Mouse (Mus musculus) brain, embryonic 14.5 days (tissue): ENCODE data around the gene Lipc. TPM values are rescaled to one million over a fixed set of nuclear protein-coding genes. Genes with fewer than 3 reads are reported as not detected.

ENCODE experiments used
- DNase-seq: peaks from one replicate; pipeline ENCODE4 v3.0.0-alpha.2; 2011; ENCODE audit warnings: low read depth
- CTCF ChIP-seq: fragments of 200-500 bp; IDR thresholded peaks from 2 replicates; pipeline ENCODE4 v1.5.1; 2012; ENCODE audit warnings: inconsistent platforms, mild to moderate bottlenecking, moderate library complexity, borderline replicate concordance; ENCODE audit not compliant: insufficient read depth, insufficient read length; ENCODE audit errors: extremely low read depth
- POLR2A ChIP-seq: fragments of 200-500 bp; IDR thresholded peaks from 2 replicates; pipeline ENCODE4 v1.6.1; 2012; ENCODE audit warnings: mild to moderate bottlenecking, inconsistent platforms, borderline replicate concordance; ENCODE audit not compliant: poor library complexity, insufficient read depth, insufficient read length, severe bottlenecking; ENCODE audit errors: extremely low read depth
- polyA plus RNA-seq: library from polyadenylated mRNA; depleted of rRNA; stranded (reverse); fragments of >200 nt; gene quantifications from 2 replicates; pipeline ENCODE4 v1.2.3, GENCODE M21; 2012

The Lipc gene
- polyA plus RNA-seq, 1 experiment, result 0.16 TPM

DNA sequence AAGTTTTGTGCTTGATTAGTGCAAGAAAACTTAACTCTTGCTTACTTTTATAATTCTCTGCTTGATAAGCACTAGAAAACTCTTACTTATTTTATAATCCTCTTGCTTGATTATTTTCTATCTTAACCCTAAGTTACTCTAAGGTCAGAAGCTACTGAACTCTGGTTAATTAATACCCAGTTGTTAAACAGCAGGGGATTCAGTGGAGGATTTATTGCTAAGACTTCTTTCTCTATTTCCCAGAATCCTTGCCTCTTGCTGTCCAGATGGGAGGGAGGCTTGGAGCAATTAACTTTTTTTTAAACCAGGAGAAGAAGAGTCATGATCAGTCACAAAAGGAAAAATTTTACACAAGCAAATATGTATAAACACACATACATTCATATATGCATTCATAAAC lies 21.3 kb upstream of the Lipc start:
- no peak for DNase-seq
- TF ChIP-seq POLR2A (no peak), CTCF (no peak)

DNA sequence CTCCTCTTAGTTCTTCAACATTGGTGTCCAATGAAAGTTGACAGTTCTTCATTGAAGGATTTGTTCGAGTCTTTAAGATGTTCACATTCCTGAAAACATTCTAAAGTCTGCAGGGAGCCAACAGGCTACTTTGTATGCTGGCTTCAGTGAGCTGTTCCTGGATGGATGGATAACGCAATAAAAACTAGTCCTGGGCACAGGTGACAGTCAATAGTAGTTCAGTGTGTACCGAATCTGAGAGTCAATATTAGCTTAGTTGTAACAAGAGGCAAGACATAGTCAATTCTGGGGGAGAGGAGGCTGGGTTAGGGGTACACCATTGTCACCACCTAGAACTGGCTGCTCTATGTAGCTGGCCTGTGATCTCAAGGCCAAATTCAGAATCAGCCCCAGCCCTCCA lies 17.2 kb upstream of the Lipc start:
- no peak for TF ChIP-seq CTCF
- no peak for TF ChIP-seq POLR2A
- DNase-seq, result no peak

- TF ChIP-seq POLR2A (no peak), CTCF (no peak)
- peak; percentile 41 for DNase-seq
Measured at GRCm38 (mm10) chr9:70965999-70966994, 14.3 kb upstream of the Lipc start.

DNA sequence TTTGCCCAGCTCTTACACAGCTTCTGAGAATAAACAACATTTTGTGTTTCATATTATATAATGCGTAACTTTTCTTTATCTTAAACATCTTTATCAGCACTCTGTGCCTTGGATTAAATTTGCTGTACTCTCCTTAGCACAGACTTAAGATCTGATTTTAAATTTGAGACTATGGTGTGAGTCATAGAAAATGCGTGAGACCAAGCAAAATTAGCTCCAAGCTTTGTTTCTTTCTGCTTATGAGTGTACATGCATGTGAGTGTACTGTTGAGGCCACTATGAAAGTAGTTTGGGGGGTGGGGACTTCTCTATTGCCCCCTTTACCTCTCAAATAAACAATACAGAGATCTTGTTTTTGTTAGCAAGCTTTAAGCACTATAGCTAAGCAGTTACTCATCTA lies 13.4 kb upstream of the Lipc start:
- no peak for TF ChIP-seq POLR2A
- TF ChIP-seq CTCF, result no peak
- DNase-seq, result no peak

DNA sequence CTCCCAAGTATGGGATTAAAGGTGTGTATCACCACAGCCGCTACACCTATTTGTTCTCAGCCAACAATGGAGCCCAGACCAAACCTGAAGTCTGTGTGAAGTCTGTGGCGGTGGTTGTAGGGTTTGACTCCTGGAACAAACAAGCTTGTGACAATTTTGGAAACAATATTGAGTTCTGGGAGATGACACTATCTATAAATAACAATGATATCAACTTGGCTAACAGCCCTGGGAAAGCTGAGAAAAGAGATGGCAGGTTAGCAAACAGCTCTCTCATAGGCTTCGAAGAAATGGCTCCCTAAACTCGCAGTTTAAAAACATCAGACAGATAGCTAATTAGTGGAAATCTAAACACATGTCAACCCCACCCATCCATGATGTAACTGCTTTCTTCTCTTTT lies 13.0 kb upstream of the Lipc start:
- TF ChIP-seq POLR2A, result no peak
- DNase-seq, result no peak

- TF ChIP-seq CTCF (no peak), POLR2A (no peak)
- peak; percentile 78 for DNase-seq
Measured at GRCm38 (mm10) chr9:70963461-70963891, 11.4 kb upstream of the Lipc start.

DNA sequence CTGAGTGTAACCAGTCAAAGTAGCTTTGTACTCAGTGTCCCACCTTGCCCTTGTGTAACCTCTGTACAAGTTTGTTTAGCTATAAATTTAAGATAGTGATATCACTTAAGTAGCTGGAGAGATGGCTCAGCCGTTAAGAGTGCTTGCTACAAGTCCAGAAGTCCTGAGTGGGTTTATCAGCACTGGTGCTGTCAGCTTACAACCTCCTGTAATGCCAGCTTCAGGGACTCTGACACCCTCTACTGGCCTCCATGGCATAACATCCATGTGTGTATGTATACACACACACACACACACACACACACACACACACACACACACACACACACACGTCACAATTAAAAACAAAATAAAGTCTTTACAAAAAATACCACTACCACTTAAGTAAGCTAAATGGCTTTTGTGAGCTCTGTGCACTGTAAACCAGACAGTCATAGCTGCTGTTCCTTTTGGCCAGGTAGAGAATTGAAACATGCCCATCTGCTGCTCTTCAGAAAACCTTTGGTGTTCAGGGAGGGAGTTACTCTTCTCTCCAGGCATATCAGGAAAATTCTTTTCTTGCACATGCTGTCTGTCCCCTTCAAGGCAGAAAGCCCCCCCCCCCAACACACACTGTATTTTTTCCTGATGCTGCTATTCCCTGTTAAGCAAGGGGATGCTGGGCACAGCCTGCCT lies 10.9 kb upstream of the Lipc start:
- TF ChIP-seq POLR2A (no peak), CTCF (no peak)
- DNase-seq, result no peak

DNA sequence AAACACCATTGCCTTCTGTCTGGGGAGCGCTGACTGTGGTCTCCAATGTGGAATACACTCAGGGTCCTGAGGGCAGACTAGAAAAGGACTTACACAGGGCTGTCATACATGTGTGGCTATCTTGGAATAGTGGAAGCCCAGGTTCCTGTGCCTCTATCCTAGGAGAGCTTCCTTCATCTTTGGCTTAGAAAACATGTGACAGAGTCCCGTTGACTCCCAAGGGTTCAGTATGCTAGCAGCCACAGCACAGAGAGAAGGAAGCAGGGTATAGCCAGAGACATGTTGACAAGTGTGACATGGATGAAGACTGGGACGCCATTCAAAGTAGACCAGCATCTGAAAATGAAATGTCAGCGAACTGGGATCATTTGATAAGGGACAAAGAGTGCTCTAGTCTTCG lies 8.3 kb upstream of the Lipc start:
- DNase-seq, result no peak
- TF ChIP-seq POLR2A, result no peak
- no peak for TF ChIP-seq CTCF

DNA sequence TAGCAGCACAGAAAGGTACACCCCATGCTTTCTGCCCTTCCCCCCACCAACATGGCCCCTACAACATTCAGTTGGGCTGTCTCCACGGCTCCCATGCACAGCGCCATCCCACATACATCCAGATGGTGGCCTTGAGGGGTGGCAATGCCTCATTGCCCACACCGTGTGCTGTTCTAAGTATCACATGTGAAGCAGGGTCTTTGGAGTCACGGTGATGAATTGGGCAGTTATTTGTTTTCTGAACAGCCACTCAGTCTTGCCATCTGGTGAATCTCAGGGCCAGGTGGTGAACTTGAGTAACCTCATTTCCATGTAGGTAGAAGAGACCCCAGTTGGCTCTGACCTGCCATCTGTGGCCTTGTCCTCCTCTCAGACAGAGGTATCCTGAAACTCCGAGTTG lies 7.8 kb upstream of the Lipc start:
- no peak for TF ChIP-seq POLR2A
- TF ChIP-seq CTCF, result no peak
- no peak for DNase-seq

GRCm38 (mm10) chr9:70959447-70959846 lies 7.4 kb upstream of the Lipc start:
- DNase-seq, result no peak
- TF ChIP-seq CTCF (no peak), POLR2A (no peak)

DNA sequence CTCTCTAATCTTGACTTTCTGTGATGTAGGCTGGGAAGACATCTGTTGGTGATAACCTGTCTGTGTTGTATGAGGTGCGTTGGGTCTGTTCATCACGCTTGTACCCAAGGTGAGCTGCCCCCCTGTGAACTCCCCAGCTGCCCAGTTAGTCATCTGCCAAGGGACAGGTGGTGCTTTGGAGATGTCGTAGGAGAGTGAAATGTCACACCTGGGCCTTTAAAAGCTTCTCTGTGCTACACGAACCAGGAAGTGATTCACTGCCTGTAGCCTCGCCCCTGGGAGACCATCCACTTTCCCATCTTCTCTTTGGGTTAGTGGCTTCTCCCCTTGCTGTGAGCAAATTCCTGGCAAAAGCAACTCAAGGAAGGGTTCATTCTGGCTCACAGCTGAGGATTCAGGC lies 6.4 kb upstream of the Lipc start:
- TF ChIP-seq POLR2A, result no peak
- TF ChIP-seq CTCF, result no peak
- no peak for DNase-seq

DNA sequence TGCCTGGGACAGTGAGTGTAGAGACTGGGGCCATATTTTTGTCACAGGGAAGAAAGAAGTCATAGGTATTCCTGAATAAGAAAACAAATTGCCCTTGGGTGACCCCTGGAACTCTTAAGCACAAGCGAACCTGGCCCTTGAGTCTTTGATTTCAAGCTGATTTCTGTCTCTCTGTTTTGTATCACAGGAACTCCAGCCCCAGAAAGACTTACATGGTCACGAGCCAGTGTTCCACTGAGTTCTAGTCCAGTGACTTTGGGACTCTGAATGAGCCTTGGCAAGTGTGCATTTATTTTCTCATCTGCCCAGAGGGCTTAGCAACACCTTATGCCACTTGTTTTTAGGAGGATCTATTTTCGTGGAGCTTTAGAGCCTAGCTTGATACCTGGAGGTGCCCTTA lies 5.7 kb upstream of the Lipc start:
- no peak for DNase-seq
- TF ChIP-seq POLR2A (no peak), CTCF (no peak)

DNA sequence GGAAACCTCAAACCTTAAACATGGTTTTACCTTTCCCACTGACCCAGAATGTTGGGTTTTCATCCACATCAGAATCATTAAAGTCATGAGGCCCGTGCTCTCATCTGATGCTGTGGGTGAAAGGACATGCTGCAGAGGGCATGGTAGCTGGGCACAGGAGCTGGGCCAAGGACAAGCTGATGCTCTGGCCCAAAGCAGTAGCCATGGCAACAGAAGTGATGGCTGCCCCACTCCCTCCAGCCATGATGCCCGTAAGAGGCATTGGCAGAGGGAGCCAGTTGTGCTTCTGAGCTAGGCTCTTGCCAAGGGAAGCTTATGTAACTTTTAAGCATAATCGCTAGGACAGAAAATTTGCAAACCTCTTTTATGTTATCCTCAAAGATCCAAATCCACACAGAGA lies 2.2 kb upstream of the Lipc start:
- TF ChIP-seq CTCF (no peak), POLR2A (no peak)

More for the DNA sequence above, 2.2 kb upstream of the Lipc start:
- no peak for DNase-seq
